Mouse (Mus musculus): ENCODE data around the gene Cbfa2t3.

Gene Cbfa2t3

DNA sequence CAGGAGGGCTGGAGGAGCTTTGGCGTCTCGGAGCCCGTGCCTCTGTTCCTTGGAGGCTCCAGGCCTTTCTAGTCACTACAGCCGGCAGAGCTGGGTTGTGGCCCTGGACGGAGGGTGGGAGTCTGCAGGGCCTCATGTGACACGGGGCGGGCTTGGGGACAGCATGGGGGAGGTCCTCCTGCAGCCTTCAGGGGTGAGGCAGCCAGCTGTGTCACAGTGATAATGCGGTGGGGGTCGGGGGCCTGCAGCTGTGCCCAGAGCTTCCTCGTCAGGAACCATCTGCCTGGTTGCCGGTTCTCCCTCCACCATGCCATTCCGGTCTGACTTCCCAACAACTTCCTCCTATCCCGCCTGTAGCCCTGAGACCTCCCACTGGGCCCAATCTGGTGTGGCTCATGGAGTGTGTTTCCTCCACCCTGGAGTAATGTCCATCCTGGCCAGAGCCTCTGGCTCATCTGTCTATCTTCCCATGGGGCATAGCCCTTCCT lies at the start of gene Cbfa2t3:
Cbfa2t3 (minus strand) TSS at position 105 of the 488 bp plus-strand sequence.
- DNase-seq (ENCODE audit: low read depth, low spot score), result no peak

DNA sequence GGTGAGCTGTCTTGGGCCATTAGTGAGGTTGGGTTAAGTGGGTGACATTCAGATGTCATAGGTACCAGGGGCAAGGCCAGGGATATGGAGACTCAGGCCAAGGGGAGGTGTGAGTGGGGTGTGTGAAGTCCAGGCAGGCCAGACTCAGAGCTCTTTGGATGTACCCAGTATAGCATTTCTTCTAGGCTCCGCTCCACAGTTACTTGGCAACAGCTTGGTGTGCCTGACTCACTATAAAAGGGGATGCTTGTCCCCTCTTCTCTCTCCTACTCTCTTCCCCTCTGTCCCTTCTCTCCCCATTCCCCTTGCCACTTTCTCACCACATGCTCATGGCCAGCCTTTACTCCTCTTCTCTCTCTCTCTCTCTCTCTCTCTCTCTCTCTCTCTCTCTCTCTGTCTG lies 48.9 kb upstream of the Cbfa2t3 start:
- no peak for DNase-seq (ENCODE audit: low read depth, low spot score)

DNA sequence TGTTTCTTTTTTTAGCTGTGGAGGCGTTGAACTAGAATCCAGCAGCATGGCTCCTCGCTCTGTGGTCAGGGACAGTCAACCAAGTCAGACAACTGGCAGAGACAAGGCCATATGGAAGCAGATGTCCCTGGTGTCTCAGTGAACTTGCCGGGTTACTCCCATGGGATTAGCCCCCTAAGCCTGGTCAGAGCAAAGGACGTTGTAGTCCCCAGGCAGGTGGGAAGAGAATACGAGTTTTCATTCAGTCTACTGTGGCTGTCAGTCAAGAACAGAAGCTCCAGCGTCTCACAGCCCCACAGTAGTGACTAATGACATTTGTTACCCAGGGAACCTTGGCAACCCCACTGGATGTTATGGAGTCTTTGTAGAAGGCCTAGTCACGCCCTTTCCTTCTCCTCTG lies 47.5 kb upstream of the Cbfa2t3 start:
- DNase-seq (ENCODE audit: low read depth, low spot score), result no peak

DNA sequence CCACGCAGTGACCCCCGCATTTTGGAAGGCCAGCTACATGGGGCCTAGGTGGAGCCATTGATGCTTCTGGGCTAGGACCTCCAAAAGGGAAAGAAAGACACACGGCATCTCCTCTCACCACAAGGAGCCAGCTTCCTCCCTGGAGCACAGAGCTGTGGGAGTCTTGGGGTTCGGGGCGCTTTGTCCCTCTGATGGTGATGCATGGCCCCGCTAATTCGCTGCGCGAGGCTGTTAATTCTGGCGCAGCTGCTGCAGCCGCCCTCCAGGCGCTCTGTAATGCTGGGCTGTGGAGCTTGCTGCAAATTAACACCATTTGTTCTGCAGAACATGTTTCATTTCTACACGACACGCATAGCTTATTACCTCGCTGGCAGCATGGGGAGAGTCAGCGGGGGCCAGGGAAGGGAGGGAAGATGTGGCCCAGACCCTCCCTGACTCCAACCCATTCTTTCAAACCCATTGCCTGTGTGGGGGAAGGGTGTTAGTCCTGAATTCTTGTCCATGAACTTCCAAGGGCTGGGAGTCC lies 46.9 kb upstream of the Cbfa2t3 start:
- no peak for DNase-seq (ENCODE audit: low read depth, low spot score)

DNA sequence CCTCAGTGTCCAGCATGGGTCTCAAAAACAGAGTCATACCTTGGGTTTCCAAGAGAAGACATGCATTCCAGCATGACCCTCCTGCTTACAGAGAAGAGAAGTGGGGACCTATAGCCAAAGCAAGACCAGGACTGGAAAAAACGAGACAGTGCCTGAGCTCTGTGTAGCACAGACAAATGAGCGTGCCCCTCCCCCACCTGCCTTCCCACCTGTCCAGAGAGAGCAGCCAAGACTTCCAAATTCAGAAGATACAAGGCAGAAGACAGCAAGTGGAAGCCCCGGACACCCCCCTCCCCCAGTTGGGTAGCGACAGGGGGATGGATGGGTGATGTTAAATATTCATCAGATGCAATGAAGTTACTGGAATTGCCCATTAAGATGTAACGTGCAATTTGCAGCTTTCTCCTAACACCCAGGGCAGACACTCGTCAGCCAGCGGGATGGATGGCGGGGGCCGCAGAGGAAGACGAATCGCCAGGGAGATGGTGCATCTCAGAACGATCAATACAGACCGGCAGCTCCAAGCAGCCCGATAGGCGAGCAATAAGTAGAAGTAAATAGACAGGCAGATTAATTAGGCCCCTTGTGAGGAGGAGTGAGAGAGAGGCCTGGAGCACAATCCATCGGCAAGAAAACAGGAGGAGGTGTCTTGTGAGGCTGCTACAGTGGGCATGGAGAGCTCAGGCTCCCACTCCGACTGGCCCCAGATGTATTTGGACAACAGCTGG lies 46.3 kb upstream of the Cbfa2t3 start:
- DNase-seq (ENCODE audit: low read depth, low spot score), result no peak

DNA sequence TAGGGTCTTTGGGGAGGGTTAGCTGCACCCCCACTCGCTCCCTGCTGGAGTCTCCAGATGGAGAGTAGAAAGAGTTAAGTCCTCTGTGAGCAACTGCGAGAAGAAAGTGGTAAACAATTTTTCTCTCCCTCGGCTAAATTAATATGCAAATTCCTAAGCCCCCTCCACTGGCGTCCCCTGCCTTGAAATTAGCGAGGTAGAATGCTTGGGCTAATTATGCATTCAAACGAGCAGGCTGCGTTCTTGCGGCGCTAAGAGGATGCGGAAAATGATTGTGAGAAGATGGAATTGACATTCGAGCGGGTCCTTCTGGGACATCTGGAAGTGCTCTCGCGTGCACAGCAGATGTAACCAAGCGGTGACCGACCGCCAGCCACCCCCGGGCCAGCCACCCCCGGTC lies 43.6 kb upstream of the Cbfa2t3 start:
- DNase-seq (ENCODE audit: low read depth, low spot score), result no peak

DNA sequence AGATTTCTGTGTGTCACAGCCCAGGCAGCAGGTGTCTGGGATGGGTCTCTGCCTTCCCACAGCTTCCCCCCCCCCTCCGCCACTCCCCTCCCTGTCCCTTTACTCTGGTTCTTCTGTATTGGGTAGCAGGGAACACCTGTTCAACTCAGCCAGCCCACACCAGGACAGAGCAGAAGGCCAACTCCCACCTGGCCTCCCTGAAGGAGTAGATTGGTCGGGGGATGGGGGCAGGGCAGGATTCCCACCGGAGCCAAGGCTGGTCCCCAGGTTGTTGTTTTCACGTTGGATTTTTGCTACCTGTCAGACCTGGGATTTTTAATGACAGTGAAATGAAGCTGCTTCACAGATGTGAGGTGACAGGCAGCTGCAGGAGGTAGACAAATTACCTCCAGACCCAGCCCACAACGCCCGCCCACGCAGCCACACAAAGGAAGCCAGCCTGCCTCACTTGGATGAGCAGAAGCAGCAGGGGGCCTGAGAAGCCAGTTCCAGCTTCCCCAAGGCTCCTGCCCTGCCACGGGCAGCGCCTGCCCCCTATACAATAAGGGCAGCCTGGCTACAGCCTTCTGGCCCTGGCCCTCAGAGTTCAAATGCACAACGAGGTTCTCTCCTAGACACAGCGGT lies 40.3 kb upstream of the Cbfa2t3 start:
- DNase-seq (ENCODE audit: low read depth, low spot score), result no peak

DNA sequence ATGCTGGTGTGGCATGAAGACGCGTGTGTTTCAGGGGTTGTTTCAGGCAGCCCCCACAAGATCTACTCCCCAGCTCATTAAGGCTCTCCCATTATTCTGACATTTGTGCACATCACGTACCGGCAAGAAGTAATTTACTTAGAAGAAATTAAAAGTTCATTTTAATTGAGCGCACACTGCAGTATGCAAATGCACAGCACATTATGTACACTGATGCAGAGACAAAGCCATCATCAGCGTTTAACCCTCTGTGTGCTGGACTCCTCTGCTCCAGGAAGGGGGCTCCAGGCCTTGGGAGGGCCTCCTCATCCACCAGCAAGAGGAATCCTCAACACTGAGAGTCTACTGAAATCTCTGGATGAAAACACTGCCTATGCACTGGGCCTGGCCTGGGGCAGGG lies 39.0 kb upstream of the Cbfa2t3 start:
- DNase-seq (ENCODE audit: low read depth, low spot score), result no peak

DNA sequence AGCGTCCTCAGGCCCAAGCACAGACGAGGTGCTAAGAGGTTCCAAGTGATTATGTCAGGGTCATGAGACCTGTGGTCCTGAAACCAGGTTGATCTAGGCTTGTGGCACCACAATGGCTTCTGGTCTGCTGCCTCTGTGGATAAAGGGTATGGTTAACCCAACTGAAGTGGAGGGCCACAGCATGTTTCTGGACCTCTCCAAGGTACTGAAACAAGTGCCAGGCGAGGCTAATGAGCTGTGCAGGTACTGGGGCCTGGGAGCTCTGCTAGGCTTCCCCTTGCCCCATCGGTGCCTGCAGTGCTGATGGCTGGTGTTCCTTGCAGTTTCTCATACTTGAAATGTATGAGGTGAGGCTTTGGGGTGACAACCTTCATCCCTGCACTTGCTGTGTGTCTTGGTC lies 38.2 kb upstream of the Cbfa2t3 start:
- no peak for DNase-seq (ENCODE audit: low read depth, low spot score)

DNA sequence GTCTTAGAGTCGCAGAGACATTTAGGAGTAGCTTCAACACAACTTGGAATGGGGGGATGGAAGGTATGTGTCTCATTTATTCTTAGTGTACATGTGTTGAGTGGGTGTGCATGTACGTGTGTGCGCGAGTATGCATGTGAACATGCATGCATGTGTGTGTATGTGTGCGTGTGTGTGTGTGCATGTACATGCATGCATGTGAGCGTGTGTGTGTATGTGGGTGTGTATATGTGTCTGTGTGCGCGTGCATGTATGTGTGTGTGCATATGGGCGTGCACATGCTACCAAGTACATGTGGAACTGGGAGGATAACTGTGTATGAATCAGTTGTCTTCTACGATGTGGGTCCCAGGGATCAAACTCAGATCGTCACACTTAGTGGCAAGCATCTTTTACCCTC lies 37.7 kb upstream of the Cbfa2t3 start:
- no peak for DNase-seq (ENCODE audit: low read depth, low spot score)

DNA sequence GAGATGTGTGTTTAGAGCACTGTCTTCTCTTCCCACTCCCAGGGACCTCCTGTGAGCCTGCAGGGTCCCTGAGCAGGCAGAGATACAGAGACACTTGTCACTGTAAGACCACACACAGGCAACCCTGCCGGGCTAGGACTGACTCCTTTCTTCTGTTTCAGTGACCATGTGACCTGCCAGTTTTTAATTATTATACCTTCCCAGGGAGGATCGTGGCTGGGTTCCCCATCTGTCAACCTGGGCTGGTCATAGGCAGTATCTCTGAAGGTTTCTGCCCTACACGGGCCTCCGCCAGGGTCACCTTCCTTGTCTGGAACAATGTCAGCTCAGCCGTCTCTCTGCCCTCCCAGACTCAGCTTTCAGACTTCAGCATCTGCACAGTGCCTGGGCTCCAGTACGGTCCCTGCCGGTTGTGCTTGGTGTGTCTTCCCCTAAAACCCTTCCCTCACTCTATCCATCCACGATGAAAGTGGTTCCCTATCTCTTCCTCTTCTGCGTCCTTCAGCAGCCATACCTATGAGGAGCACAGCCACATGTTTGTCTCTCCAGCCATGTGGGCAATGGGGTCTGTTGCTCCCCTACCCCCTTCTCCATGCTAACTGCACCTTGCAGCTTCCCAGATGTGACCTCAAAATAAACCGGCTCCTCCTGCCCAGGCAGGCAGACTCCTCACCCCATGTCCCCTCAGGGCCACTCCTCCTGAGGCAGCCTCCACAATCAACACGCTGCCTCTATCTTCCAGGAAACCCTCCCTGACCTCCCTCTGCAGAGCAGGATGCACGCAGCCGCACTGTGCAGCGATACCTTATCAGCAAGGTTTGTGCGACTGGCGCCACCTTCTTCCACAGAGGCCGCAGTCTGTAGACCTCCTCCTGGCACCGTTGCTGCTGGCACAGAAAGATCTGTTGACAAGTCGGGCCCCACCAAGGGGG lies 36.9 kb upstream of the Cbfa2t3 start:
- peak; percentile 57 for DNase-seq (ENCODE audit: low read depth, low spot score)

DNA sequence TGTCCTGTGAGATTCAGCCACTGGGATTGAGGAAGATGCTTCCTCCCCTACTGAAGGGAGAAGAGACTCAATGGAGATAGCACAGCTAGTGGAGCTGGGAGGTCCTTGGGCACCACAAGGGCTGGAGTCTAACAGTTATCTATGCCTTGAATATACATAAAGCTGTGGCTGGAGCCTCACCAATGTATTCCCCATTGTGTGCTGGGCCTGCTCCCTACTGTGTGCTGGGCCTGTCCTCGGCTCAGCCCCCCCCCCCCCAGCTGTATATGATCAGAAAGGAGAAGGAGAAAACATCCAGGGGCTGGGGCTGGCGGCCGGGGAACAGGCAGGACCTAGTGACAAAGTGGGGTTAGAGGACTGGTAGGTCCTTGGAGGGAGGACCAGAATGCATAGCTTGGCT lies 36.2 kb upstream of the Cbfa2t3 start:
- DNase-seq (ENCODE audit: low read depth, low spot score), result no peak

DNA sequence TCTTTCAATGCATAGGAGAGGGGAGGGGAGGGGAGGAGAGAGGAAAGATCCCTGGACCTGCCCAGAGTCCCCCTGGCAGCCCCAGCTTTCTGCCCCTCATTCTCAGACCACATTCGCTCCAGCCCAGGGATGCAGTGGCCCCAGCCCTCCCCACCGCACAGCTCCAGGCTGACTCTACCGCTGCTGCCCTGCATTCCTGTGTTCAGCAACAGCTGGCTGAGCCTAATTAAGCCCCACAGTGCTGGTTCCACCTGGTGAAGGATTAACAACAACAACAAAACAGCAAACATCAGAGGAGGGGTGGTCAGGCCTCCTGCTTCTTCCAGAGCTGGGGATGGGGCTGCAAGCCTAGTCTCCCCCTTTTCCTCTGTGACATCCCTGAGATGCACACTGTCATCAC lies 29.7 kb upstream of the Cbfa2t3 start:
- DNase-seq (ENCODE audit: low read depth, low spot score), result no peak

DNA sequence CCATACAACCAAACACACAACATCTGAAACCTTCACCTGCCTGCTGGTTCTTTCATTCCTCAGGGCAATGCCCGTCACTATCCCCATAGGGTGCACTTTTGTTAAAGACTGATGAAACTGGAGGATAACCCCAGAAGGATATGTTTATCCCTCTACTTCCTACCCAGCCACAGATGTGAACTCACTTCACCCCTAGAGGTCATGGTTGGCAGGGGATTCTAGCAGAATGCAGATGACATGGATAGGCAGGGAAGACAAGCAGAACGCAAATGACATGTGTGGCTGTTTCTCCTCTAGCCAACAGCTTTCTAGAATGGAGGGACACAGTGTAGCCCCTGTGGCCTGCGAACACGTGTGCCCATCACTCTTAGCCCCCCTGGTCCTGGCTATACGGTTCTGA lies 28.5 kb upstream of the Cbfa2t3 start:
- DNase-seq (ENCODE audit: low read depth, low spot score), result no peak

DNA sequence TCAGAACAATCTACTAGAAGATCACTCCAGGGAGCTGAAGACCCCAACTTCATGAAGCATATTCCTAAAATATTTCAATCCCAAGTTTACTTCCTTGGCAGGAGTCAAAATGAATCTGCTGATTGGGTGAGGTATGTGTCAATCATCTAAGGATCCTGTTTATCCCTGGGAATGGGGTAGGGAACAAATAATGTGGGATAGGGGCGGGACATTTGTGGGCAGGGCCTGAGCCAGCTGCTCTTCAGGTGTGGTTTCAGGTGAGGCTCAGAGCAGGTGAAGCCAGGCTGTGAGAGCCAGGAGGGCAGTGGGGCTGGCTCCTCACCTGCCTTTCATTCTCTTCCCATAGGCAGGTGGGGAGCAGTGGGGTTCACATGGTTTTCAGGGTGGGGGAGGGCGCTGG lies 27.9 kb upstream of the Cbfa2t3 start:
- no peak for DNase-seq (ENCODE audit: low read depth, low spot score)

DNA sequence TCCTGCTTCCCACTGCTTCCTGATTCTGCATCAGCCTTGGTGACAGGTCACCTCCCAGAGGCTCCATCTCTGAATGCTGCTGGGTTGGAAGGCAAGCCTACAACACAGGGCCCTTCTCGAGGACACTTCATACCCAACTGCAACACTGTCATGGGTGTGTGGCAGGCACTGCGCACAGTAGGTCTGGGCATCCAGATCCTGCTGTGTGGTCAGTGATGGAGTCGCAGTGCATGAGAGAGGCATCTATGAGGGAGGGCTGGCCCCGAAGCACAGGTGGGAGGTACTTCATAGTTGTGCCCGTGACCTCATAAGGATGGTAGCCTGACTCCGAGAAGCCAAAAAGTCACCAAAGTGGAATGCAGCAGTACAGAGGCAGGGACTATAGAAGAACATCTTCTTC lies 26.3 kb upstream of the Cbfa2t3 start:
- no peak for DNase-seq (ENCODE audit: low read depth, low spot score)

DNA sequence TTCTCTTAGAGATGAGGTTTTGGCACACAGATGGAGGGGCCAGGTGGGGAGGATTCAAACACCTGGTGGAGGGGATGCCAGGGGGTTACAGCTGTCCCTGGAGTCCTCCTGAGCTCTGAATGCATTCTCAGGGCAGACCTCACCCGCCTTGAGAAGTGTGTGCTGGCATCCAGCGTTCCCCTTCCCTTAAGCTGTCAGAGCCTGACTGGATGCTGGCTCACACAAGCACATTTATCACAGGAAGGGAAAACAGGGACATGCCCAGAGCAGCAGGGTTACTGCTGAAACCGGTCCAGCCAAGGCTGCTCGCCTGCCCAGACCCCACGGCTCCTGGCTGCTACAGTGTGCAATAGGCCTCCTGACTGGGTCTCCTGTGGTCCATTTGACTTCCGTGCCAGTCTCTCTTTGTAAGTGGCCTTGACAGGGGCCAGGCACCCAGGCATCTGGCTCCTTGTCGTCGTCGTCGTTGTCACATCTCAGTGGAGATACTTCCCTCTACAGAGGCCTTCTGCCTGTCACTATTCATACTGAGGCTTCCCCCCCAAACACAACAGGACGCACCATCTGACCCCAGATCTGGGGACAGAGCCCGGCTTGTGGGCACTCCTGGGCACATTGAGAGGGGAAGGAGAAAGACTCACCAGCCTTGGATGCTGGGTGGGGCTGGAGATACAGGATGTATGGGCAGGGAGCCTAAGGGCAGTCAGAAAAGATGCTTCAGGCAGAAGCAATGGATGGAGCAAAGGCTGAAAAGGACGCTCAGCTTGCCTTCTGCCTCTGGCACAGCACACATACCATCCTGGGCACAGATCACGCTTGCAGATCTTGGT lies 22.1 kb upstream of the Cbfa2t3 start:
- DNase-seq (ENCODE audit: low read depth, low spot score), result peak; percentile 50

DNA sequence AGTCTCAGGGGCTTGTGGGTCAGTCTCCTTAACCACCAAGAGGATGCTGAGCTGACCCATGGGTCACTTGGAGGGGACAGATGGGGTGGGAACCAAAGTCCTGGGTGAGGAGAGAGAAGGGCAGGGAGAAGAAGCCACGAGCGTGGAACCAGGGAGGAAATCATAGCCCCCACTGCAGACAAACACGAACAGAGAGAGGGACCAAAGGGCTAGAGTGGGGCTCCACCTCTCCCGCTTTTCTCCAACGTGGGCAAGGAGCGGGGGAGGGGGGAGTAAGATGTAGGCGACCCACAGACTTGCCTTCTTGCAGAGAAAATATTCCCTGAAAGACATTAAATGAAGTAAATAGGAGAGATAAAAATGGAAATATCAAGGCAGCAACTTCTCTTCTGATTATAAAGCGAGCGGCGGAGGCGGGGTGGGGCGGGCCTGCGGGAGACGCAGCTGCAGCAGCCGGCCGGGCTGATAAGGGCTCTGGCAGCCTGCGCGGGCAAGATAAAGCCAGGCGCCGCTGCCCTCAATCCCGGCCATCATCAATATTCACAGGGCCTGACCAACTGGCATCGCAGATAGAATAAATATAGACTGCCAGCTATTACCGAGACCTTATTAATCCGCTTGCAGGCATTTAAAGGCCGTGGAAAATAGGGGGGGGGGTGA lies 21.3 kb upstream of the Cbfa2t3 start:
- DNase-seq (ENCODE audit: low read depth, low spot score), result peak; percentile 90

DNA sequence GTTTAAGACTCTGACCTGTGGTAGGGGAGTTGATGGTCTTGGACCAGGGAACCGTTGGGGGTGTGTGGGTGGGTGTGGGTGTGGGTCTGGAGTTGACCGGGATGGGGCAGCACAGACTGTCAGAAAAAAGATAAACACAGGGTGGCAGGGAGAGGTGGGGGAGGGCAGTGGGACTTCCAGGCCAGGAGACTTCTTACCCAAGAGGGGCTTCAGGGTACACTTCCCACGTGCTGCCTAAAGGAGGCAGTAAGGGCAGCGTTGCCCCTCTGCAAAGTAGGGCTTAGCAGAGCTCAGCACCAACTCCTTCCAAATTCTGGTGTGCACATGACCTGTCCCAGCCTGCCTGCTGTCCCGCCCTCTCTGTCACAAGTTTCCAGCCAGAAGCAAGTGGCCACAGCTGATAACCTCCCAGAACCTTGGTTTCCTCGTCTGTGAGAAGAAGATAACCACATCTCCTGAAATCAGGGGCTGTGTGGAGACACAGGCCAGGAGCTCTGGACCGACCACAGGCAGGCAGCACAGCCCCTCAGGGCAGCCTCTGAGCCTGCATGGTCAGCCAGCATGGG lies 20.7 kb upstream of the Cbfa2t3 start:
- DNase-seq (ENCODE audit: low read depth, low spot score), result peak; percentile 93
